Mouse (Mus musculus): ENCODE data around the gene Il13.

The Il13 gene

DNA sequence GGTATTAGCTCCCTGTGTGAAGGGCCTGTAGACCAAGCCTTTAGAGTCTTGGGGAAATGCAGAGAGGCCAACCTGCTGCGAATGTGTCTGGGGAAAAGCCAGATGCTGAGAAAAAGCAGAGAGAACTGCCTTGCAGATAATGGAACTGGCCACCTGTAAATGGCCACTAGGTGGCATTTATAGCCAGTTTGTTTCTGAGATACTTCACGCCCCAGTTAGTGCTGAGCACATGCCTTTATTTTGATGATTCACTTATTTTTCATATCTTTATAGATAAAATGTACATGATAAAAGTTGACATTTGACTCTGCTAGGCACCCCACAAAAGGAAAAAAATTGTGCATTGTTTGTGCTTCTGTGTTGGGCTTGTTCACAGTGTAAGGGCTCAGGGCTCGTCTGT is 49.7 kb downstream of the Il13 start:
- no peak for DNase-seq (ENCODE audit: low spot score)

DNA sequence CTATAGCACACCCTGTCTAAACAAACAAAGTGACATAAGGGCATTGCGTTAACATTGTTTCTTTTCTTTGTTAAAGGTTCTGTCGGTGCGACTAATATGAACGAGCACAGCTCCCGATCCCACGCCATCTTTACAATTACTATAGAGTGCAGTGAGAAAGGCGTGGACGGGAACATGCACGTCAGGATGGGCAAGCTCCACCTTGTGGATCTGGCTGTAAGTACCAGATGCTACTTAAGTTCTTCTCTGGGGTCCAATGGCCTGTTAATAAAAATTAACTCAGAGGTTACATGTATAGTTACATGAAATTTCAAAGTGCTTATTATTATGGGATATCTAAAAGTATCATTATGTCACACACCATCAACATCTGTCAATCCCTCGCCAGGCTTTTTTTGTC is 51.4 kb downstream of the Il13 start:
- no peak for DNase-seq (ENCODE audit: low spot score)
